Mouse (Mus musculus): ENCODE measurements at regions not wholly inside any gene's neighbourhood (a gene's known extent, or its start where the extent isn't known, plus 50 kb on each side); places are given as distances from the start of the nearest gene placed in this dataset.

GRCm38 (mm10) chr14:79929451-79929850, 54.4 kb upstream of the Olfm4 start:
- no peak for DNase-seq

DNA sequence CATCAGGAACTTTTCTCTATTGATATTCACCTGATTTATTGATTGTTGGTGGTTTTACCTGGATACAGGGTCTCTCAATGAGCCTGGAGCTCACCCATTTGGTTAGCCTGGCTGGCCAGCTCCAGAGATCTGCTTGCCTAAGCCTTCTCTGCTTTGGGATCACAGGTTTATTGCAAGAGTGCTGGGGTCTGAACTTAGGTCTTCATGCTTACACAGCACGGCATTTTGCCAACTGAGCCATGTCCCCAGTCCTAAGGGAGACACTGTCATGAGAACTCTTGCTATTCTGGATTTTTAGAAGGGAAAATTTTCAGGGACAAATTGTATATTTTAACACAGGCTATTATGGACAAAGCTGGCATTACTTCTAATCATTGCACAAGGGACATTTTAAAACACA, 56.7 kb upstream of the Olfm4 start:
- DNase-seq: no peak

GRCm38 (mm10) chr14:79916960-79917848, 66.7 kb upstream of the Olfm4 start:
- DNase-seq: no peak

DNA sequence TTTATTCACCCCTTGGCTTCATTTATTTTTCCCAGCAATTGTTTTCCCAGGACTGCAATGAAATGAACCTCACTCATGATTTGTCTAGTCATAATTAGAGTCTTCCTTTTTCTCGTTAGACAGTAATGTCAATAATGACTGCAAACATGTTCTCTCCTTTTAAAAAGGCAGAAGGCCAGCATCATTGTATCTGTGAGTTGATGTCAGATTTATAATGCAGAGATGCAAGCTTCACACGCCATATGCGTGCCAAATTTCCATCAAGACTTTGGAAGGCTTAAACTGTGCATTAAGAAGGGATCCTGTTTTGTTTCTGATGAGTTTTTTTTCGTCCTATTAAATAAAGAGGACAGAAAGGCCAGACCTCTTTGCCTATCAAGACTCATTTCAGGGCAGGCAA, 68.9 kb upstream of the Olfm4 start:
- DNase-seq: no peak

GRCm38 (mm10) chr14:79913315-79913714, 70.6 kb upstream of the Olfm4 start:
- no peak for DNase-seq

GRCm38 (mm10) chr14:79912610-79913009, 71.3 kb upstream of the Olfm4 start:
- DNase-seq: peak; percentile 54

- DNase-seq: no peak
These were observed 76.1 kb upstream of the Olfm4 start for GRCm38 (mm10) chr14:79907761-79908160.

GRCm38 (mm10) chr14:79905574-79905973, 78.3 kb upstream of the Olfm4 start:
- DNase-seq: no peak

- DNase-seq: no peak
These were observed 81.5 kb upstream of the Olfm4 start for GRCm38 (mm10) chr14:79902355-79902754.

DNA sequence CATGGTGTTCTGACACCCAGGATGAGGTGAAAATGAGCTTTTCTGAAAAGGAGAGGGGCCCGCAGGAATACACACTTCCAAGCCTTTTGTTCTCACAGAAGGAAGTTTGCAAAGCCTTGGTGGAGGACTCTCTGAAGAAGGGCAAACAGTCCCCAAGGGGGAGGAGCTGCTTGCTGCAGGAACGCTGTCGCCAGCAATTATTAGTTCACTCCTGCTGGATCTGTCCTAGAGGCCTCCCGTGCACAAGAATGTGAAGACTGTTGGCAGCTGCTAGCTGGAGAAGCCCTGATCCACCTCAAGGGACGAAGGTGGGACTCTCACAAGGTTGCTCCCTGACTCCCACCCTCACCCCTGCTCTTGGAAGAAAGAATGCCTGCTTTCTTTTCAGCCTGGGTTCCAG, 85.6 kb upstream of the Olfm4 start:
- DNase-seq: no peak

DNA sequence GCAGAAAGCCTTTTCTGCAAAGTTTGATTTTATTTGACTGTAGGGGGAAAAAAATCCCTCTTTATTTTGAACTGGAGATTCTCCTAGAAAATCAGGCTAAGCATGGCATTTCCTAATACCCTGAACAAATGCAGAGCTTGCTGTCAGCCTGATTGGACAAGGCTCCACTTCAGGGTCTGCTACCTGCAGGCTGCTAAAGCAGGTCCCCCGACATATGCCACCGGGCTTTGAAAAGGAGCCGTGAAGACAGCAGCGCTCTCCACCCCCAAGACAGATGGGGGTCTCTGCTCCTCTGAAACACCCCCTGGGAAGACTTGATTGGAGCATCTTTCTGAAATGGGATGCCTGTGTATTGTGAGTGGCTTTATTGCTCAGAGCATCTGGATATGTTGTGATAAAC, 90.6 kb upstream of the Olfm4 start:
- no peak for DNase-seq

DNA sequence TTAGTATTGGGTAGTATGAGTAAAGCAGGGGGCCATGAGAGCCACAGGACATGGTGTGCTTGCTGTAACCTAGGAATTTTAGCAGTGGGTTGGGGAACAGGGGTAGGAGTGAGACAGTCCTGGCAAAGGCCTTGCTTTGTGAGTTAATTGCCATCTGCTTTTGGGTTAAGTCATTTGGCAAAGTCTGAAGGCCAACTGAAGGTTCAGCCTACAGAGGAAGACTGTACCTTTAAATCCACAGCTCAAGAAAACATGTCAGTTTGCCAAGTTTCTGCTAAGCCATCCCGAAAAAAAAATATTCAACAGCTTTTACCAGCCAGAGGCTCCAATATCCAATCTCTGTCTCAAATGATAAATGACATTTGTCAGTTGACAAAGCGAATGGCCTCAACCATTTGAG, 93.2 kb upstream of the Olfm4 start:
- DNase-seq: no peak

DNA sequence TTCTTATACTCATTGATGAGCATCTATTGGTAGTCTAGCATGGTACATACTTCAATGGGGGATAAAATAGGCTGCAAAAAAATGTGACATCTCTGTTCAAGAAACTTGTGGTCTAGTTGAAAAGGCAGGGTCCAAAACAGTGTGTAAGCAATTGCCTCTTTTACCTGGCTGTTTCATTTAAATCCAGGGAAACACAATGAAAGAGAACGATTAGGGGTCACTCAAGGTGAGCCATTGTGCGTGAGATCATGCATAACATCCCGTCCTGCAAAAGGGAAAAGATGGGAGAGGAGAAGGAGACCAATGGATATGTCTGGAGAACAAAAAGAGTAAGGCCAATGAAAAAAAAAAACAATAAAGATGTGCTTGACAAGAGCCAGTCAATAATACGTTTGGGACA, 93.6 kb upstream of the Olfm4 start:
- no peak for DNase-seq

GRCm38 (mm10) chr14:79883487-79883886, 100.4 kb upstream of the Olfm4 start:
- DNase-seq: no peak

- no peak for DNase-seq
These were observed 102.2 kb upstream of the Olfm4 start for GRCm38 (mm10) chr14:79881726-79882125.

DNA sequence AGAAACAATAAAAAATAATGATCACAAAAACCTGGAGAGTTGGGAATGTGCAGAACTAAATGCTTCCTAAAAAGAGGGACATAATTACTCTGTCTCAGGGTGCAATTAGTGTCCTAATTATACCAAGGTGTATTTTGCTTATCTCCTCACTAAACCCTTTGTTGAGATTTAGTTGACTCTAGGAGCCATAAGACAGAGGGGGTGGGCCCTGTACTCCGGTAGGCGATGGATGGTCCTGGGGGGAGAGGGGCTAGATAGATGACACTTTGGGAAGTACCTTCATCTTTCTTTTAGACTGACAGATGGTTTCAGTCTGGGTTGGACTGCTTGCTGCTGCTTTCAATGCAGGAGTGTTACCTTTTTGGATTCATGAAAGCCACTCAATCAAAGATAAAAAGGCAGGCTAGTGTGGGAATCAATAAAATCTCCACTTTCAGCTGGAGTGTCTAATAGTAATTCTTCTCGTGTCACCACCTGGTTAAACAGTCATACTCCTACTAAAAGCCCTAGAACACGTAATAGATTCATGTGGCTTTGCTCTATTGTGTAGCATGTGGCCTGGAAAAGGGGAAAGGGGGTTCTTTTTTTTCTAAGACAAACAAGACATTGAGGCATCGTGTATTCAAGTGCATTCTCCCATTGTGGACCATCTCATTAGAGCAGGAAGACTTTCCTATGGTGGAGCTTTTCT, 103.7 kb upstream of the Olfm4 start:
- DNase-seq: no peak

GRCm38 (mm10) chr14:79879333-79880035, 104.4 kb upstream of the Olfm4 start:
- DNase-seq: no peak

DNA sequence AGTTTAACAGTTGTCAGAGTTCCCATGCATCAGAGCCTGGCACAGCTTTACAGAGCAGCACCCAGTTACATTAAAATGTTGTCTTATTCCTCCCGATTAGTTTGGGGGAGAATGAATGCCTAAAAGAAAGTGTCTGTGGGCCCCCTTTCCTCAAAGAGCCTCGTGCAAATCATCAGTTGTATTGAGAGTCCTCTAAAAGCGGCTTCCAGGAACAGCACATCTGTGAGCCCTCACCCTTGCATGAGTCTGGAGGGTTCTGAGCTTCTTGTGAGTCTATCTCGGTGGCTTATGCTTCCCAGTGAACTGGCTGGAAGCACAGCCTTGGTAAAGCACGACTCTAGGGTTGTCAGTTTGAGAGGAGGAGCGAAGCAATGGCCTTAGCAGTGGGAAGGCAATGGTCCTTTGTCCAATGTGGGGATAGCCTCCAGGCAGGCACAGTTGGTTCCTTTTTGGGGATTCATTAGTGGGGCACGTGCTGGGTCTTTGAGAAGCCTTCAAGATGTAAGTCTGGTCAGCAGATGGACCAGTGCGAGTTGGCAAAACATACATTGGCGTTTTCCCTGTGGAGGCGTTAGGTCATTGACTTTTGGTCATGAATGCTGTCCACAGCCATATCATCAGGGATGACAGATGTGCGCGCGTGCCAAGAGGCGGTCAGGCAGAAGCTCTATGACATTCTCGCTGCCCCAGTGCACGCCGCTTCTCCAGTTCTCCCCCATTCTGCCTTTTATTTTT, 105.4 kb upstream of the Olfm4 start:
- no peak for DNase-seq

DNA sequence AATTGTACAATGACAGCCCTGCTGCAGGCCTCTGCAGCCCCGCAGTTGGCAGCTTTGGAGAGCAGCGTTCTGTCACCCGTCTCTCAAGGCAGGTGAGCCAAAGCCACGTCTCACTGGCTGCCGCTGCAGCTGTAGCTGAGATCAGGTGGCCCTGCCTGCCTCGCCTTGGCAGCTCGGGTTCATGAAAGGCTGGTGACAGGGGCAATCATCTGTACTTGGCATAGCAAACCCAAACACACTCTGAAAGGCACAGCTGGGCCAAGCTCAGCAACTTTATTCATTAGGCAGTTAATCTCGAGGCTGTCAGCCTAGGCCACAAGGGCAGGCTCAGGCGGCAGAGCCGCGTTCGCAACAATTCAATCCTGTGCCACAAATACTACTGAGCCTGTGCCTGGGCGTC, 102.0 kb upstream of the Pcdh8 start:
- no peak for DNase-seq

DNA sequence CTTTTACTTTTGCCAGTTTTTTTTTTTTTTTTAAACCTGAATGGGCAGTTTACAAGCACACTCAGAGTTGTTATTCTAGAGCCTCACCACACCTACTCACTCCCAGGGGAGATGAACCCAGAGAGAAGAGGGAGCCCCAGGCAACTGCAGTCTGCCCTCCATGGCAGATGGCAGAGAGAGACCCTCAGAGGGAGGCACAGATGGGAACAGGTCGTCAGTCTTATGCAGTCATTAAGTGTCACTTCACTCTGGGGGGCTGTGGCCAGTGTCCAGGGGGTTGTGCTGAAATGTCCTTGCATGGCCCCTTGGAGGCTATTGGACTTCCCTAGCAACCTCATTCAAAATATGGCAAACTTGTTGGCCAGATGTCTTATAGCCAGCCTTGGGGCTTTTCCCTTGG, 101.3 kb upstream of the Pcdh8 start:
- no peak for DNase-seq

- no peak for DNase-seq
These were observed 98.2 kb upstream of the Pcdh8 start for GRCm38 (mm10) chr14:79869325-79869724.

DNA sequence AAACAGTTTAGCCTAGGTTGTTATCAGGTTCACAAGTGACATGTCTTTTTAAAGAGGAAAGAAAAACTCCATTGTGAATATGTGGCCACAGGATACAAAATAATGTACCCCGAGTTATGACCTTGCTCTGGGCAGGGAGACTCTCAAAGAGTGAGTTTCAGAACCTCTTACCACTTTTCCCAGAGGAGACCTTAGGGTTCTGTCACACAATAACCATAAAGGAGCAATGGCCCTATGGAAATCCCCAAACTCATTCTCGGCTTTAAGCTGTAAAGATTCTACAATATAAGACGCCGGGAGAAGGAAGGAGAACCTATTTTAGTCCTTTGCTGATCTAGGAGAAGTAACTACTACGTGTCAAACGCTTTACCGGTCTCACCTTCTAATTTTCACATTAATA, 85.1 kb upstream of the Pcdh8 start:
- no peak for DNase-seq

DNA sequence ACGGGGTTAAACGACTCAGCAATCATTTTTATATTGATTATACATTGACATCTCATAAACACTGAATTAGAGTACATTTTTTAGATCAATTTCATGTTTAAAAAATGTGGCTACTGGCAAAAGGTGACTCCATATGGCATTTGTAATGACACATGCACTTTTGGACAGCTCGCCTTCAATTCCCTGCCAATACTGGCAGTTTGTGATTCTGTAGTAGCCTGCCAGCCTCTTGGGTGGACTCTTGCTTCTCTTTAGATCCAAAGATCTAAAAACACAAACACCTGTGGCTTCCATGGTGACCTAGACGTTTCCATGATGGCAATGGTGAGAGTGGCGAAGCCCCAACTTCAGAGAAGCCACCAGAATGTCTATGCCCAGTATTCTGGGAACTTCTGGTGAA, 83.1 kb upstream of the Pcdh8 start:
- DNase-seq: no peak

Data from thymus, postnatal 4 days (tissue).